Comparison of ENCODE assay signal across 15 mouse cellular contexts in genomic region chr5:139125717-139126116, GRCm38 (mm10).
"Had no signal": no experiment of that assay in that cellular context is flagged by ENCODE, and none has a peak within 500 bp of the region (broad histone marks: within the 10 kb centered on the region; RNA-seq: fewer than 3 reads in every experiment).

No protein-coding gene starts in this region.

- ATAC-seq: hindbrain, postnatal 0 days; intestine, embryonic 16.5 days; liver, postnatal 0 days had no signal

- DNase-seq: gastrocnemius, postnatal 10 days; gastrocnemius, postnatal 25 days; heart, adult 18-20 months; heart, postnatal 10 days; heart, postnatal 4 days; kidney, adult 11 months; kidney, adult 2 months; kidney, adult 9 months; kidney, postnatal 14 days; kidney, postnatal 36 days; liver; liver, embryonic 13.5 days; liver, postnatal 0 days had no signal
